Mouse (Mus musculus): Measurements from ENCODE around the gene Arhgef1. TPM values are rescaled to one million over a fixed set of nuclear protein-coding genes. Genes with fewer than 3 reads are reported as not detected.
A peak's percentile ranks its signal among the peaks of the same experiment; 100 is the strongest.

The Arhgef1 gene
- polyA plus RNA-seq, 1 experiment from 2014 or later = 41.7 TPM

- Histone ChIP-seq H3K36me3 (replicated peaks) (peaks cover 7% of the 10 kb centered on the region; the same call in 1 of the 2 replicates), H3K4me2 (peak overlapping the region; percentile 95), H3K9ac (peak overlapping the region; percentile 74; the same call in 1 of the 2 replicates), H3K4me1 (replicated peaks) (peaks cover 30% of the 10 kb centered on the region), H3K27ac (replicated peaks) (peak overlapping the region; percentile 85), H3K4me3 (replicated peaks) (peak overlapping the region; percentile 72), H3K27me3 (no peaks in the 10 kb centered on the region), H3K9me3 (replicated peaks) (no peaks in the 10 kb centered on the region)
- ATAC-seq (ENCODE audit: insufficient read depth) = no peak; the same call in 1 of the 2 replicates
- 9% methylated on average over 19 of the region's 19 CpGs for WGBS (ENCODE audit: insufficient replicate concordance)
Measured at GRCm38 (mm10) chr7:24971261-24971971, 68.7 kb downstream of the Arhgef1 start.

- peak; percentile 93 for ATAC-seq (ENCODE audit: insufficient read depth)
- peak within 1 kb of the TSS; percentile 74 for H3K9ac ChIP-seq
- under 1% methylated on average over 45 of the region's 45 CpGs for WGBS (ENCODE audit: insufficient replicate concordance)
- peak within 1 kb of the TSS; percentile 72 for H3K4me3 ChIP-seq (replicated peaks)
- H3K36me3 ChIP-seq (replicated peaks) = peaks cover 7% of the 10 kb centered on the region; the same call in 1 of the 2 replicates
- H3K27me3 ChIP-seq = no peaks in the 10 kb centered on the region
- peaks cover 30% of the 10 kb centered on the region for H3K4me1 ChIP-seq (replicated peaks)
- H3K27ac ChIP-seq (replicated peaks) = peak within 1 kb of the TSS; percentile 85
- H3K9me3 ChIP-seq (replicated peaks) = no peaks in the 10 kb centered on the region
- H3K4me2 ChIP-seq = peak within 1 kb of the TSS; percentile 95
Measured at GRCm38 (mm10) chr7:24971972-24972893, 69.5 kb downstream of the Arhgef1 start, which contains the start of gene Rabac1. Gene Rabac1 (minus strand): TSS chr7:24972754.

GRCm38 (mm10) chr7:24973208-24973607, 70.5 kb downstream of the Arhgef1 start:
- Histone ChIP-seq H3K9me3 (replicated peaks) (no peaks in the 10 kb centered on the region), H3K9ac (no peak overlapping the region), H3K4me2 (peak overlapping the region; percentile 95), H3K4me3 (replicated peaks) (peak overlapping the region; percentile 72; the same call in 1 of the 2 replicates), H3K27ac (replicated peaks) (no peak overlapping the region), H3K27me3 (no peaks in the 10 kb centered on the region), H3K4me1 (replicated peaks) (peaks cover 30% of the 10 kb centered on the region), H3K36me3 (replicated peaks) (peaks cover 7% of the 10 kb centered on the region; the same call in 1 of the 2 replicates)
- WGBS (ENCODE audit: insufficient replicate concordance) = 74% methylated on average over 4 of the region's 4 CpGs
- ATAC-seq (ENCODE audit: insufficient read depth) = no peak

GRCm38 (mm10) chr7:24973902-24974301, 71.2 kb downstream of the Arhgef1 start:
- Histone ChIP-seq H3K4me2 (no peak overlapping the region), H3K36me3 (replicated peaks) (peaks cover 7% of the 10 kb centered on the region; the same call in 1 of the 2 replicates), H3K4me3 (replicated peaks) (no peak overlapping the region), H3K27ac (replicated peaks) (no peak overlapping the region), H3K9ac (no peak overlapping the region), H3K4me1 (replicated peaks) (peaks cover 30% of the 10 kb centered on the region), H3K27me3 (no peaks in the 10 kb centered on the region), H3K9me3 (replicated peaks) (no peaks in the 10 kb centered on the region)
- ATAC-seq (ENCODE audit: insufficient read depth) = no peak
- WGBS (ENCODE audit: insufficient replicate concordance) = 60% methylated on average over 5 of the region's 5 CpGs

GRCm38 (mm10) chr7:24974893-24975595, 72.3 kb downstream of the Arhgef1 start:
- H3K4me2 ChIP-seq = peak overlapping the region; percentile 25; the same call in 1 of the 2 replicates

More at GRCm38 (mm10) chr7:24974893-24975595, 72.3 kb downstream of the Arhgef1 start:
- no peaks in the 10 kb centered on the region for H3K36me3 ChIP-seq (replicated peaks)
- no peak overlapping the region for H3K9ac ChIP-seq
- H3K27me3 ChIP-seq = no peaks in the 10 kb centered on the region
- no peak for ATAC-seq (ENCODE audit: insufficient read depth)
- no peak overlapping the region for H3K27ac ChIP-seq (replicated peaks)
- no peak overlapping the region for H3K4me3 ChIP-seq (replicated peaks)
- no peaks in the 10 kb centered on the region for H3K9me3 ChIP-seq (replicated peaks)
- WGBS (ENCODE audit: insufficient replicate concordance) = 18% methylated on average over 9 of the region's 9 CpGs
- peaks cover 30% of the 10 kb centered on the region for H3K4me1 ChIP-seq (replicated peaks)

Small RNA genes within 50 kb of the gene (microRNA-seq; reads per million reads assigned to microRNA genes)
- gene Mir7046 = not detected

Other genes with a start within 250 kb of the Arhgef1 start
- 0.08 TPM in 1 of 2 replicates, not detected in the other for gene Tex101, start 226.2 kb upstream of the Arhgef1 start, polyA plus RNA-seq (2015; fragmentation: Nextera tagmentation; extraction: Ambion mirVana)
- gene BC049730, start 193.7 kb upstream of the Arhgef1 start, polyA plus RNA-seq (2015; fragmentation: Nextera tagmentation; extraction: Ambion mirVana) = not detected in 2 replicates
- not detected in 2 replicates for gene Gm4763, start 176.0 kb upstream of the Arhgef1 start, polyA plus RNA-seq (2015; fragmentation: Nextera tagmentation; extraction: Ambion mirVana)
- 10.1 and 13.5 TPM in 2 replicates for gene Cd177, start 142.6 kb upstream of the Arhgef1 start, polyA plus RNA-seq (2015; fragmentation: Nextera tagmentation; extraction: Ambion mirVana)
- gene Ceacam10, start 125.7 kb upstream of the Arhgef1 start, polyA plus RNA-seq (2015; fragmentation: Nextera tagmentation; extraction: Ambion mirVana) = 2.1 and 2.4 TPM in 2 replicates
- gene Gm9844, start 40.7 kb upstream of the Arhgef1 start, polyA plus RNA-seq (2015; fragmentation: Nextera tagmentation; extraction: Ambion mirVana) = 1.6 and 1.9 TPM in 2 replicates
- not detected in 2 replicates for gene Lypd4, start 33.0 kb upstream of the Arhgef1 start, polyA plus RNA-seq (2015; fragmentation: Nextera tagmentation; extraction: Ambion mirVana)
- gene Dmrtc2, start 32.9 kb upstream of the Arhgef1 start, polyA plus RNA-seq (2015; fragmentation: Nextera tagmentation; extraction: Ambion mirVana) = not detected in 2 replicates
- 1,016 and 1,167 TPM in 2 replicates for gene Rps19, start 18.5 kb upstream of the Arhgef1 start, polyA plus RNA-seq (2015; fragmentation: Nextera tagmentation; extraction: Ambion mirVana)
- gene Cd79a, start 5.5 kb upstream of the Arhgef1 start, polyA plus RNA-seq (2015; fragmentation: Nextera tagmentation; extraction: Ambion mirVana) = 6.0 and 7.2 TPM in 2 replicates
- gene Gm4881, start 41.6 kb downstream of the Arhgef1 start, polyA plus RNA-seq (2015; fragmentation: Nextera tagmentation; extraction: Ambion mirVana) = not detected in 2 replicates
- 59.4 and 69.5 TPM in 2 replicates for gene Rabac1, start 69.8 kb downstream of the Arhgef1 start, polyA plus RNA-seq (2015; fragmentation: Nextera tagmentation; extraction: Ambion mirVana)
- gene Atp1a3, start 103.0 kb downstream of the Arhgef1 start, polyA plus RNA-seq (2015; fragmentation: Nextera tagmentation; extraction: Ambion mirVana) = 1.3 and 1.5 TPM in 2 replicates
- 0.54 and 0.82 TPM in 2 replicates for gene Grik5, start 169.4 kb downstream of the Arhgef1 start, polyA plus RNA-seq (2015; fragmentation: Nextera tagmentation; extraction: Ambion mirVana)
- gene Zfp574, start 169.7 kb downstream of the Arhgef1 start, polyA plus RNA-seq (2015; fragmentation: Nextera tagmentation; extraction: Ambion mirVana) = 9.9 and 11.1 TPM in 2 replicates